Mouse (Mus musculus): ENCODE measurements around the gene Cxcl16.

DNA sequence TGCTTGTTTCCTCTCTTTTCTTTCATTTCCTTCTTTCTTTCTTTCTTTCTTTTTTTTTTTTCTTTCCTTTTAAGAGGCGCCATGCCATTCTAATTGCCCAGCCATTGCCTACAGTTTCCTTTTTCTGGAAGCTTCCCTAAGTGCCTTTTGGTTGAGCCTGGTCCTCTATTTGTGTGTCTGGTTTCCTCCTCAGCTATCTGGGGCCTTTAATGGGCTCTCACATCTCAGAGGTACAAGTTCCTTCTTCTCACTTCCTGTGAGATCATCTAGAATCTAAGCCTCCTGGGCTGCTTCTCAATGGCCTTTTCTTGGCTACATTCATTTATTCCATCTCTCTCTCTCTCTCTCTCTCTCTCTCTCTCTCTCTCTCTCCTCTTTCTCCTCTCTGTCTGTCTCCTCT, 12.4 kb downstream of the Cxcl16 start:
- no peak for TF ChIP-seq GATA1 (IDR thresholded peaks at IDR 0.05; ENCODE audit: borderline replicate concordance, low read length)
- no peak for TF ChIP-seq FLI1 (IDR thresholded peaks at IDR 0.05; ENCODE audit: low read length)
